Mouse (Mus musculus): ENCODE measurements around the gene Jhy. TPM values are rescaled to one million over a fixed set of nuclear protein-coding genes. Genes with fewer than 3 reads are reported as not detected.

Jhy gene
- polyA plus RNA-seq, 1 experiment: not detected

GRCm38 (mm10) chr9:40961401-40961800 lies 2.5 kb downstream of the Jhy start:
- Histone ChIP-seq H3K4me1 (ENCODE audit: control insufficient read depth, insufficient read depth, insufficient read length, low read length) (no peaks in the 10 kb centered on the region), H3K27ac (replicated peaks; ENCODE audit: low read depth, low read length) (no peak overlapping the region), H3K4me3 (ENCODE audit: insufficient read depth, low read depth, low read length) (no peak overlapping the region)

- Histone ChIP-seq H3K4me3 (ENCODE audit: insufficient read depth, low read depth, low read length) (no peak overlapping the region), H3K27ac (replicated peaks; ENCODE audit: low read depth, low read length) (no peak overlapping the region), H3K4me1 (ENCODE audit: control insufficient read depth, insufficient read depth, insufficient read length, low read length) (no peaks in the 10 kb centered on the region)
Observed at GRCm38 (mm10) chr9:40949039-40949615, 14.8 kb downstream of the Jhy start.

GRCm38 (mm10) chr9:40948473-40948872 lies 15.4 kb downstream of the Jhy start:
- Histone ChIP-seq H3K27ac (replicated peaks; ENCODE audit: low read depth, low read length) (no peak overlapping the region), H3K4me3 (ENCODE audit: insufficient read depth, low read depth, low read length) (no peak overlapping the region), H3K4me1 (ENCODE audit: control insufficient read depth, insufficient read depth, insufficient read length, low read length) (no peaks in the 10 kb centered on the region)

- H3K4me1 ChIP-seq (ENCODE audit: control insufficient read depth, insufficient read depth, insufficient read length, low read length): no peaks in the 10 kb centered on the region
- H3K4me3 ChIP-seq (ENCODE audit: insufficient read depth, low read depth, low read length): no peak overlapping the region
- no peak overlapping the region for H3K27ac ChIP-seq (replicated peaks; ENCODE audit: low read depth, low read length)
Observed at GRCm38 (mm10) chr9:40947131-40947530, 16.8 kb downstream of the Jhy start.

- Histone ChIP-seq H3K27ac (replicated peaks; ENCODE audit: low read depth, low read length) (no peak overlapping the region), H3K4me3 (ENCODE audit: insufficient read depth, low read depth, low read length) (no peak overlapping the region)
Observed at GRCm38 (mm10) chr9:40937425-40937824, 26.5 kb downstream of the Jhy start.

GRCm38 (mm10) chr9:40933323-40933722 lies 30.6 kb downstream of the Jhy start:
- no peaks in the 10 kb centered on the region for H3K4me1 ChIP-seq (ENCODE audit: control insufficient read depth, insufficient read depth, insufficient read length, low read length)
- no peak overlapping the region for H3K4me3 ChIP-seq (ENCODE audit: insufficient read depth, low read depth, low read length)
- no peak overlapping the region for H3K27ac ChIP-seq (replicated peaks; ENCODE audit: low read depth, low read length)

More at GRCm38 (mm10) chr9:40937425-40937824, 26.5 kb downstream of the Jhy start:
- H3K4me1 ChIP-seq (ENCODE audit: control insufficient read depth, insufficient read depth, insufficient read length, low read length): no peaks in the 10 kb centered on the region

GRCm38 (mm10) chr9:40927351-40927980 lies 36.5 kb downstream of the Jhy start:
- Histone ChIP-seq H3K4me1 (ENCODE audit: control insufficient read depth, insufficient read depth, insufficient read length, low read length) (no peaks in the 10 kb centered on the region), H3K4me3 (ENCODE audit: insufficient read depth, low read depth, low read length) (no peak overlapping the region), H3K27ac (replicated peaks; ENCODE audit: low read depth, low read length) (no peak overlapping the region)

- Histone ChIP-seq H3K4me1 (ENCODE audit: control insufficient read depth, insufficient read depth, insufficient read length, low read length) (no peaks in the 10 kb centered on the region), H3K4me3 (ENCODE audit: insufficient read depth, low read depth, low read length) (no peak overlapping the region), H3K27ac (replicated peaks; ENCODE audit: low read depth, low read length) (no peak overlapping the region)
Observed at GRCm38 (mm10) chr9:40917871-40918613, 45.9 kb downstream of the Jhy start.

GRCm38 (mm10) chr9:40908915-40909314 lies 55.0 kb downstream of the Jhy start:
- Histone ChIP-seq H3K4me3 (ENCODE audit: insufficient read depth, low read depth, low read length) (no peak overlapping the region), H3K27ac (replicated peaks; ENCODE audit: low read depth, low read length) (no peak overlapping the region), H3K4me1 (ENCODE audit: control insufficient read depth, insufficient read depth, insufficient read length, low read length) (no peaks in the 10 kb centered on the region)

GRCm38 (mm10) chr9:40908411-40908810 lies 55.5 kb downstream of the Jhy start:
- Histone ChIP-seq H3K27ac (replicated peaks; ENCODE audit: low read depth, low read length) (no peak overlapping the region), H3K4me3 (ENCODE audit: insufficient read depth, low read depth, low read length) (no peak overlapping the region), H3K4me1 (ENCODE audit: control insufficient read depth, insufficient read depth, insufficient read length, low read length) (no peaks in the 10 kb centered on the region)

- H3K4me3 ChIP-seq (ENCODE audit: insufficient read depth, low read depth, low read length): no peak overlapping the region
- H3K27ac ChIP-seq (replicated peaks; ENCODE audit: low read depth, low read length): no peak overlapping the region
- H3K4me1 ChIP-seq (ENCODE audit: control insufficient read depth, insufficient read depth, insufficient read length, low read length): no peaks in the 10 kb centered on the region
Observed at GRCm38 (mm10) chr9:40907413-40907812, 56.5 kb downstream of the Jhy start.

GRCm38 (mm10) chr9:40892456-40892855 lies 71.5 kb downstream of the Jhy start:
- no peaks in the 10 kb centered on the region for H3K4me1 ChIP-seq (ENCODE audit: control insufficient read depth, insufficient read depth, insufficient read length, low read length)
- no peak overlapping the region for H3K27ac ChIP-seq (replicated peaks; ENCODE audit: low read depth, low read length)
- no peak overlapping the region for H3K4me3 ChIP-seq (ENCODE audit: insufficient read depth, low read depth, low read length)

- H3K4me3 ChIP-seq (ENCODE audit: insufficient read depth, low read depth, low read length): no peak overlapping the region
- H3K4me1 ChIP-seq (ENCODE audit: control insufficient read depth, insufficient read depth, insufficient read length, low read length): no peaks in the 10 kb centered on the region
- no peak overlapping the region for H3K27ac ChIP-seq (replicated peaks; ENCODE audit: low read depth, low read length)
Observed at GRCm38 (mm10) chr9:40889389-40889788, 74.5 kb downstream of the Jhy start.

- no peak overlapping the region for H3K4me3 ChIP-seq (ENCODE audit: insufficient read depth, low read depth, low read length)
- H3K4me1 ChIP-seq (ENCODE audit: control insufficient read depth, insufficient read depth, insufficient read length, low read length): no peaks in the 10 kb centered on the region
- H3K27ac ChIP-seq (replicated peaks; ENCODE audit: low read depth, low read length): no peak overlapping the region
Observed at GRCm38 (mm10) chr9:40885669-40886068, 78.2 kb downstream of the Jhy start.

- H3K4me3 ChIP-seq (ENCODE audit: insufficient read depth, low read depth, low read length): no peak overlapping the region
- 0 out of 2 replicates have a peak, but pooled peaks cover 2% of the 10 kb centered on the region for H3K4me1 ChIP-seq (ENCODE audit: control insufficient read depth, insufficient read depth, insufficient read length, low read length)
- no peak overlapping the region for H3K27ac ChIP-seq (replicated peaks; ENCODE audit: low read depth, low read length)
Observed at GRCm38 (mm10) chr9:40878998-40879397, 84.9 kb downstream of the Jhy start.
